Mouse (Mus musculus): ENCODE results near the gene Wdr90. TPM values are rescaled to one million over a fixed set of nuclear protein-coding genes. Genes with fewer than 3 reads are reported as not detected.

The Wdr90 gene
- 10 to 100 TPM; 24.0 to 25.8 TPM for total RNA-seq (2021)
- long read RNA-seq, experiment 1, full-length matches to known transcripts, result 2 of 9 reads
- long read RNA-seq, experiment 1, partial matches to known transcripts, result 3 of 9 reads
- long read RNA-seq, experiment 1, other reads (novel, unspliced or antisense), result 4 of 9 reads
- long read RNA-seq, experiment 2, partial matches to known transcripts, result 4 of 9 reads
- long read RNA-seq, experiment 2, other reads (novel, unspliced or antisense), result 5 of 9 reads

DNA sequence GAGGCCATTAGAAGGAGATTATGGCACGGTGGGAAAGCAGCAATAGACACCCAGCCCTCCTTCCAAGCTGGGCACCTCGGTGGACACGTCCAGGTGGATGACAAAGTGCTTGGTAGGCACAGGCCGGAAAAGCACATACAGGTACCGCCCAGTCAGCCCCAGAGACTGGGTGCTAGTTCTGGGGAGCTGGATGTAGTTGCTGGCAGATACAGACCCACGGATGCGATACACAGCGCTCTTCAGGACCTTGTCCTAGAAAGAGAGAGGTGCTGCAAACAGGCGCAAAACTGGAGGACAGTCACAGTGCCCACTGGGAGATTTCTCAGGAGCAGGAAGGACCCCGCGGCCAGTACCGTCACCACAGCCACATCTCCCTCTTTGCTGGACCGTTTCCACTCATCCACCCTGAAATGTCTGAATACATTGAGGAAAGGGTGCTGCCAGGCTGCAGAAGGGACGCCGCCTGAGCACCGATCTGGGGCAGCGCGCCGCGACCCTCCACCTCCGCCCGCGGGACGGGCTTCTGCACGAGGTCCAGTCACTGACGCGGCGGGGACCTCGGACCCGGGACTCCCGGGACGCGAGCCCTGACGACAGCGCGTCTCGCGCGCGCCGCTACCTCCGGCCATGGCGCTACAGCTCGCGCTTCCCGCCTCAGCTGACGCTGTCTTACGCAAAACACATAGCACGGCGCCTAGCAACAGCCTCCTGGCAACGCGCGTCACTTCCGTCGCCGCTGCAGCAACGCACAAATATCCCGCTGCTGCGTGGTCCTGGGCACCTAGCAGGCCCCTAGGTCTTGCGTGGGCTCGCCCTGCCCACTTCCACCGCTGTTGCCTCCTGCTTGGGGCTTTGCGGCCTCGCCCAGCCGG lies at the start of gene Wdr90:
Gene Wdr90, minus strand, starts transcription at position 670 of the 872 bp plus-strand sequence.
- DNase-seq (ENCODE audit: low spot score in 2 of 2), result peak; percentile 88 to 94

GRCm38 (mm10) chr17:25907640-25908039 lies 46.3 kb upstream of the Wdr90 start:
- no peak for DNase-seq (ENCODE audit: low spot score in 2 of 2)

GRCm38 (mm10) chr17:25903061-25903460 lies 41.8 kb upstream of the Wdr90 start:
- DNase-seq (ENCODE audit: low spot score in 2 of 2), result no peak

- DNase-seq (ENCODE audit: low spot score in 2 of 2), result no peak
Measured at GRCm38 (mm10) chr17:25900193-25900592, 38.9 kb upstream of the Wdr90 start.

GRCm38 (mm10) chr17:25895891-25896290 lies 34.6 kb upstream of the Wdr90 start:
- no peak for DNase-seq (ENCODE audit: low spot score in 2 of 2)

DNA sequence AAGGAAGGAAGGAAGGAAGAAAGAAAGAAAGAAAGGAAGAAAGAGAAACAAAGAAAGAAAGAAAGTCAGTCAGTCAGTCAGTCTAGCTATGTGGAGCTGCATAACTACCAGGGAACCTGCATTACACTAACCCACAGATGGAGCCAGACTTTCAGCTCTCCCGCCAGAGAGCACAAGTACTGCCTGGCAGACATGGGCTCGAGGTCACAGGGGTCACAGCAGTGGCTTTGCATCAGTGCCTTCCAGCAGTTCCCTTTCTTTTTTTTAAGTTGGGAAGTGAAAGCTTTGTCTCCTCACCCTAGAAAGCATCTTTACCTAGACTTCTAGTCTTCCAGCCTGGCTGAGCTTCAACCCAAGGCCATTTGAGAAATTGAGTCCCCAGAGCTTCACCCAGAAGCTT lies 34.1 kb upstream of the Wdr90 start:
- DNase-seq (ENCODE audit: low spot score in 2 of 2), result no peak

DNA sequence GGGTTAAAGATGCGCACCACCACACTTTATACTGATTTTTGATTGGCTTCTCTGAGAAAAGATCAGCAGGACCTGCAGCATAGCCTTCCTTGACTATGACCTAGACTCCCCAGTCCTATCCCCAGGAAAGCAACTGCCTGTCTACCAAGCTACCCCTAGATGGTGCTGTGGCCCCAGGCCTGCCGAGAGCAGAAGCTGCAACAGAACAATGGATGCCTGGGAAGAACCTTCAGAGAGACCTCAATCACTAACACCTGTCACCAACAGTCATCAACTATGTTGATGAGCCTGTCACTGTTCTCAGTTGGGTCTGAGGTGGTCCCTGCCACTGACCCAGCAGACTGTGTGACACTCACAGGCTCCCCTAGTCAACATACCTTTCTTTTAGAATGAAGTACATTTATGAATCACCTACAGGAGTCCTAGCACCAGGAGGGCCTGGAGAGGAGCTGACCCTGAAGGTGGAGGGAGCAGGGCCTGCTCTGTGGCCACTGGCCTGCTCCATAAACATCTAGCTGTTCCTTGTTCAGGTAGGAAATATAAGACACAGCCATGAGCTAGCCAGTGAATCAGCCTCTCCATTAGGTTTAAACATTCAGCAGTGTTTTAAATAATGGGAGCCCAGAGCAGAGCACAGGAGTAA lies 32.8 kb upstream of the Wdr90 start:
- peak; percentile 59 to 71 for DNase-seq (ENCODE audit: low spot score in 2 of 2)

DNA sequence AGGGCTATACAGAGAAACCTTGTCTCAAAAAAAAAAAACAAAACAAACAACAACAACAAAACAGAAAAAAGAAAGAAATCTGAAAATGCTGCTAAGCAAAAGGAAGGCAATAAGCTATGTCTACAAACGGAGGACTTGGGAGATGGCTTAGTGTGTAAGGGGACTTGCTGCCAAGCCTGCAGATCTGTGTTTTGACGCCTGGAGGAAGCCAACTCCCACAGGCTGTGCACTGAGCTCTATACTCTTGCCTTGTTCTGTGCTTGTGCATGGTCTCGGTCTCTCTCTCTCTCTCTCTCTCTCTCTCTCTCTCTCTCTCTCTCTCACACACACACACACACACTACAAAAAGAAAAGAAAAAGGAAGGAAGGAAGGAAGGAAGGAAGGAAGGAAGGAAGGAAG lies 27.5 kb upstream of the Wdr90 start:
- DNase-seq (ENCODE audit: low spot score in 2 of 2), result no peak

- DNase-seq (ENCODE audit: low spot score in 2 of 2), result no peak
Measured at GRCm38 (mm10) chr17:25887467-25887866, 26.2 kb upstream of the Wdr90 start.

DNA sequence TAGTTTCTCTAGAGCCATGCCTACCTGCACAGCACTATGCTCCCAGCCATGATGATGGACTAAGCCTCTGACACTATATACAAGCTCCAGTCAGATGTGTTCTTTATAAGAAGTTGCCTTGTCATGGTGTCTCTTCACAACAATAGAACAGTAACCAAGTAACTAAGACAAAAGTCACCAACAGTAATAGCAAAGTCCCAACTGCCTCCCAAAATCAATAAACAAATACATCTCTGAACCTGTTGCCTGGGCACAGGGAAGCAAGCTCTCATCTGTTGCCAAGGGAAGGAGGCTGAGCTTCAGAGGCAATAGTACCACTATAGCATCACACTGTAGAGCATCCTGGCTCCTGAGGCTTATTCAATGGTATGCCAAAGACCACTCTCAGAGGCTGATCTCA lies 25.5 kb upstream of the Wdr90 start:
- DNase-seq (ENCODE audit: low spot score in 2 of 2), result no peak

DNA sequence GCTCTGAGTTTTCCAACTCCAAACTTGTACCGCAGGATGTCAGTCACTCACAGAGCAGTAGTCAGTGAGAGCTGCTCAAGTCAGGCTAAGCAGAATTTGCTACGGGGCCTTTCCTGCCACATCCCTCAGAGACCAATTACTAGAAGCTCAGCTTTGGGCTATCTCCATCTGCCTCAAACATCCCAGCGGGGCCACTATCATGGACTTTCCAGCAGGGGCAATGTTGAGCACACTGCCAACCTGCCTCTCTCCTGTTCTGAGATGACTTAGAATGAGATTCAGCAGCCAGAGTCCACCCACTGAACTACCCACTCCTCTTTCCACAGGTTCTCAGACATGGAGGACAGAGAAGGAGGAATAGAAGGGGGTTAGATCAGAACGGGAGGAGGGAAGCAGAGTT lies 24.3 kb upstream of the Wdr90 start:
- DNase-seq (ENCODE audit: low spot score in 2 of 2), result no peak

DNA sequence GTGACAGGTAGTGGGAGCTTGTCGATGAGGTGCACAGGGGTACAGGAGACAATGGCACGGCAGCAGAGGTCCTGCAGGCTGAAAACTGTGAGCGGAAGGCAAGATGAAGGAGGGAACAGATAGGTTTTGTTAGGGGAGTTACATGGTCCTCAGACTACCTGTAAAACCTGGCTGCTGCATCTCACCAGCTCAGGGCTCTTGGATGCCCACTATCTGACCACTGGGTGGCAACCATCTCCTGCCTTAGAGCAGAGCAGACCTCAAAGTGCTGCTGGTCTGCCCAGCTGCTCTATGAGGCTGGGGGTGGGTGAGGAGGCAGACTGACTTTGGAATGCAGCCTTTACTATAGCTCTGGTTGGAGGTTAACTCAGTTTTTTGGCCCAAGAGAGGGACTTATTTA lies 22.5 kb upstream of the Wdr90 start:
- DNase-seq (ENCODE audit: low spot score in 2 of 2), result no peak

DNA sequence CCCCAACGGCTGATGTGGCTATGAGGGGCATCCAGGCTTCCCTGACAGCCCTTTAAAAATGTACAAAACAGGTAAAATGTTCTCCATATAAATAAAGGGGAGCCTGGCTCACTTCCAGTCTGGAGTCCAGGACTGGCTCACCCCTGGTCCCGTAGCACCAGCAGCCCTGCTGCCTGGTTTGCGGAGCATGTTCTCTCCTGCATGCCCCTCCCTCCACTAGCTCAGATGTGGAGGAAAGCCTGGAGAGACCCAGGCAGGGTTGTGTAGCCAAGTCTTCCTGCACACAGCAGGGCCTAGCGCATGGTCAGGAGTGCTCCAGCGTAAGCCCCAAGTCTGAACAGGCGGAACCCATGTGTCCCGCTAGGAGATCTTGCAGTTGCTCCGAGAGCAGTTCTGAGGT lies 22.0 kb upstream of the Wdr90 start:
- DNase-seq (ENCODE audit: low spot score in 2 of 2), result no peak

DNA sequence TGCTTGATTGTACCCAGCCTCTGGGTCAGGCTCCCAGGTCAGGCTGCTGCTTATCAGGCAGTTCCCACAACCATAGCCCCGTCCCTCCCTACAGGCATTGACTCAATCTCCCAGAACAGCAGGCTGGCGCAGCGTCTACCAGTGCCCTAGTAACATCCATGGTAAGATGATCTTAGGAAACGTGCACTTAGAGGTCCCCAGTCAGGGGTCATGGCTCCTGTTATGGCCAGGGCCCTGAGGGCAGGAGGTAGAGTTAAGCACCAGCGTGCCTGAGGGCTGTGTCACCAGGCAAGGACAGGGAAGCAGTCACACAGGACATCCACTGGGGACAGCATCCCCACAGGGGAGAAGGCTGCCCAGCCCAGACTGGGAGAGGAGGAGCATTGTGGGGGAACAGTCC lies 21.0 kb upstream of the Wdr90 start:
- no peak for DNase-seq (ENCODE audit: low spot score in 2 of 2)

GRCm38 (mm10) chr17:25881691-25882090 lies 20.4 kb upstream of the Wdr90 start:
- DNase-seq (ENCODE audit: low spot score in 2 of 2), result no peak

DNA sequence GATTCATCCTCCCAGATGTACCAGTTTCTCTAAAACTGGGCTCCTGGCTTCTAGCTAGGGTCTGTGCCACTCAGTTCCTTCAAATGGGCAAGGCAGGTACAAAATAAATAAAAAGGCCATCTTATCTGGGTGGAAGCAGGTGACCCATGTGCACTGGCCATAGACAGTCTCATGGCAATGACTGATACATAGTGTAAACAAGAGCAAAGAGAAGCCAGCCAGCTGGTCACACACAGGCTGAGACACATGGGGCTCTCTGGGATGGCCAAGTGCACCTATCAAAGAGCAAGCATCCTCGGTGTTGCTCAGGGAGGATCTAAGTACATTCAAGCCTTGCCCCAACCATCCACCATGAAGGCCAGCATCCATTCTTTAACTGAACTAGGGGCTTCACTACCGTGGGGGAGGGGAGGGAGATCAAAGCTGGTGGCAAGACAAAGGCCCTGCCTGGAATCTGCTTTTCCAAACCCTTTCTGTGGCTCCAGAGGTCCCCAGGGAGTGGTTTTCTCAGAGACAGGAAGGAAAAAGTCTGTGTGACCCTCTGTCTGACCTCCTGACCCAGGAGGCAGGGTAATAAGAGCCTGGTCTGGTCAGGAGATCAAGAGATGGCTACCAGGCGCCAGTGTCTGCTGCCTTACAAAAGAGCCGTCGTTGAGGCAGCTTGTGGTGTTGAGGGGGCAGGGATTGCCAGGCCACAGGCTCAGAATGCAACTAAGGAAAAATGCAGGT lies 19.8 kb upstream of the Wdr90 start:
- DNase-seq (ENCODE audit: low spot score in 2 of 2), result no peak

- no peak for DNase-seq (ENCODE audit: low spot score in 2 of 2)
Measured at GRCm38 (mm10) chr17:25880196-25880910, 19.1 kb upstream of the Wdr90 start, which contains the start of gene Wfikkn1. TSS of gene Wfikkn1 (minus strand) at chr17:25880858.

- DNase-seq (ENCODE audit: low spot score in 2 of 2), result no peak
Measured at GRCm38 (mm10) chr17:25879750-25880149, 18.4 kb upstream of the Wdr90 start.

GRCm38 (mm10) chr17:25879261-25879660 lies 18.0 kb upstream of the Wdr90 start:
- no peak for DNase-seq (ENCODE audit: low spot score in 2 of 2)

GRCm38 (mm10) chr17:25878611-25879180 lies 17.4 kb upstream of the Wdr90 start:
- no peak for DNase-seq (ENCODE audit: low spot score in 2 of 2)
